Mouse (Mus musculus) liver, embryonic 14 days (tissue): ENCODE results near the gene Ptar1. TPM values are rescaled to one million over a fixed set of nuclear protein-coding genes. Genes with fewer than 3 reads are reported as not detected.

Experiments used
- polyA plus RNA-seq: library from polyadenylated mRNA; depleted of rRNA; stranded (reverse); fragments of >200 nt; gene quantifications from 2 replicates; pipeline ENCODE4 v1.2.3, GENCODE M21; 2012; rRNA removed

Ptar1 gene
- polyA plus RNA-seq: 2.2 and 2.5 TPM in 2 replicates

DNA sequence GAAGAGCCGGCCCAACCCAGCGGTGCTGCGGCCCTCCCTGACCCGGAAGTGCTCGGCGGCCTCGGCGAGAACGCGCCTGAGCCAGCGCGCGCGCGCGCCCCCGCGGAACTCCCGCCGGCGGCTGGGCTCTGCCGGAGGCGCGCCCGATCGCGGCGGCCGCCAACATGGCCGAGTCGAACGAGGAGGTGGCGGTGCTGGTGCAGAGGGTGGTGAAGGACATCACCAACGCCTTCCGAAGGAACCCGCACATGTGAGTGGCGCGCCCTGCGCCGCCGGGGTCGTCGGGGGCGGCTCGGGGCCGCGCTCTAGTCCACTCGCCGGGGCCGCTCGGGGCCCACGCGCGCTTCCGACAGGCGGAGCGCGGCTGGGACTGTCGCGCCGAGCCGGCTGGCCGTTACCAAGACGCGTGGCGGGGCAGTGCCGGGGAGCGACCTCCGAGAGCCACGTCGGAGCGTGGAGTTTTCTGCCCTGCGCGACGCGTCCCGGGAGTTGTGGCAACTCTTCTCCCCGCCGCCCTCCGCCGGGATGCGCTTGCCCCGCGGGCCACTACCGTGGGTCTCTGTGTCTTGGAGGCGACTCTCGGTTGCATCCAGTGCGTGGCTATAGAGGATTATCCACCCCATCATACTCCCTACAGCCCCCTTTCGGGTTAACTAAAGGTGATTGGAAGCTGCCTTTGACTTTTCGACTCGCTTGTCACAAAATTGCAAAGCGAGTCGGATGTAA is at the start of gene Ptar1:
TSS of gene Ptar1 (plus strand) at position 134 of the 726 bp plus-strand sequence.

GRCm38 (mm10) chr19:23652644-23653043 is 34.6 kb upstream of the Ptar1 start, which contains the start of gene 1700028P14Rik:
Gene 1700028P14Rik, minus strand, starts transcription at chr19:23652812.

GRCm38 (mm10) chr19:23758554-23759321 is 71.5 kb downstream of the Ptar1 start, which contains the start of gene Apba1:
Gene Apba1, plus strand, starts transcription at chr19:23758887.

Other genes with a start within 250 kb of the Ptar1 start
- gene Mamdc2, start 239.0 kb upstream of the Ptar1 start, polyA plus RNA-seq: 0.20 and 0.22 TPM in 2 replicates
- gene 1700028P14Rik, start 34.6 kb upstream of the Ptar1 start, polyA plus RNA-seq: not detected in 2 replicates
- 0.11 and 0.12 TPM in 2 replicates for gene Apba1, start 71.5 kb downstream of the Ptar1 start, polyA plus RNA-seq